Mouse (Mus musculus): ENCODE data around the gene Dnajb13. TPM values are rescaled to one million over a fixed set of nuclear protein-coding genes. Genes with fewer than 3 reads are reported as not detected.

Gene Dnajb13
- total and polyA plus RNA-seq, 2 experiments from 2014 or later = 3.4 to 7.0 TPM

GRCm38 (mm10) chr7:100468761-100469160 is 46.0 kb downstream of the Dnajb13 start:
- WGBS = 89% methylated on average over 6 of the region's 6 CpGs
- H3K27ac ChIP-seq (ENCODE audit: low read depth, low read length) = no peak overlapping the region
- ATAC-seq (no peak), DNase-seq (no peak)
- H3K4me2 ChIP-seq (ENCODE audit: low read depth) = no peak overlapping the region
- H3K4me1 ChIP-seq (ENCODE audit: insufficient read depth) = no peaks in the 10 kb centered on the region
- no peak overlapping the region for H3K9ac ChIP-seq
- H3K9me3 ChIP-seq (ENCODE audit: low read length) = no peaks in the 10 kb centered on the region
- TF ChIP-seq CTCF (IDR thresholded peaks at IDR 0.05; ENCODE audit: low read depth) = no peak
- H3K36me3 ChIP-seq (ENCODE audit: insufficient read depth) = peaks cover 15% of the 10 kb centered on the region
- H3K27me3 ChIP-seq (ENCODE audit: insufficient read depth, low read length) = no peaks in the 10 kb centered on the region
- H3K4me3 ChIP-seq (ENCODE audit: low read depth, low read length) = no peak overlapping the region

GRCm38 (mm10) chr7:100466781-100467510 is 47.8 kb downstream of the Dnajb13 start:
- no peak overlapping the region for H3K9ac ChIP-seq
- no peak overlapping the region for H3K4me2 ChIP-seq (ENCODE audit: low read depth)
- DNase-seq = no peak
- no peak for ATAC-seq
- H3K27ac ChIP-seq (ENCODE audit: low read depth, low read length) = no peak overlapping the region
- H3K4me1 ChIP-seq (ENCODE audit: insufficient read depth) = no peaks in the 10 kb centered on the region
- H3K27me3 ChIP-seq (ENCODE audit: insufficient read depth, low read length) = no peaks in the 10 kb centered on the region
- no peak for TF ChIP-seq CTCF (IDR thresholded peaks at IDR 0.05; ENCODE audit: low read depth)
- H3K4me3 ChIP-seq (ENCODE audit: low read depth, low read length) = no peak overlapping the region
- peaks cover 18% of the 10 kb centered on the region for H3K36me3 ChIP-seq (ENCODE audit: insufficient read depth)
- H3K9me3 ChIP-seq (ENCODE audit: low read length) = no peaks in the 10 kb centered on the region
- WGBS = 91% methylated on average over 11 of the region's 11 CpGs

DNA sequence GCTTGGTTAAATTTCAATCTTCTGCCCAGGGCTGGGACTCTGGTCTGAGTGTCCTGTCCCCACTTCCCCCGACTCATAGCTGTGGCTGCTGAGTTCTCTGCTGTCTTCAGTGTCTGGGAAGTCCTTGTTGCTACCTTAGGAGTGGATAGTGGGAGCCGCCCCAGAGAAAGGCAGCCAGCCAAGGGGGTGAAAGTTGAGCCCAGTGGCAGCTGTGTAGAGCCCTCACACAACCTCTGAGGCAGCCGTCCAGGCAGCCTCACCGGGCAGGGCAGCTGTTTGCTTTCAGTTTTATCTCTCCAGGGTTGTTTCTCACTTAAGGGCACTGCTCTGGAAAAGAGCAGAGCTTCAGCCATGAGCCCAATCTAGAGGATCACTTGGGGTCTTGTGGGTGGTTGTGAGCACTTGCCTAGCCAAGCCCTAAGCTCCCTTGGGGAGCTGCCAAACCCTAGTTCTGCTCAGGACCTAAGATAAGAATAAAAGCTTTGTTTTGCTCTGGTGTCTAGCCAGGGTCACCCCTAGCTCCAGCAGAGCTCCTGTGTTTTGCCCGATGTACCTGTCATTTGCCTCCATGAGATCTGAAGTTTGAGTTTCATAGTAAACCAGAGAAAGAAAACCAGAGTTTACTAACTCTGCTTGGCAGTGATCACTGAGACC is 49.0 kb downstream of the Dnajb13 start:
- DNase-seq (peak; percentile 18), ATAC-seq (peak; percentile 32; the same call in 1 of the 2 replicates)
- no peaks in the 10 kb centered on the region for H3K4me1 ChIP-seq (ENCODE audit: insufficient read depth)
- no peaks in the 10 kb centered on the region for H3K27me3 ChIP-seq (ENCODE audit: insufficient read depth, low read length)
- no peak overlapping the region for H3K9ac ChIP-seq
- no peak for TF ChIP-seq CTCF (IDR thresholded peaks at IDR 0.05; ENCODE audit: low read depth)
- WGBS = 42% methylated on average over 5 of the region's 5 CpGs
- no peak overlapping the region for H3K4me2 ChIP-seq (ENCODE audit: low read depth)
- H3K36me3 ChIP-seq (ENCODE audit: insufficient read depth) = peaks cover 19% of the 10 kb centered on the region
- no peaks in the 10 kb centered on the region for H3K9me3 ChIP-seq (ENCODE audit: low read length)
- H3K27ac ChIP-seq (ENCODE audit: low read depth, low read length) = 0 out of 2 replicates have a peak overlapping the region, but pooled peaks have one; percentile 40
- no peak overlapping the region for H3K4me3 ChIP-seq (ENCODE audit: low read depth, low read length)

- Histone ChIP-seq H3K4me2 (ENCODE audit: low read depth) (no peak overlapping the region), H3K4me1 (ENCODE audit: insufficient read depth) (no peaks in the 10 kb centered on the region), H3K27me3 (ENCODE audit: insufficient read depth, low read length) (no peaks in the 10 kb centered on the region), H3K27ac (ENCODE audit: low read depth, low read length) (no peak overlapping the region), H3K36me3 (ENCODE audit: insufficient read depth) (peaks cover 23% of the 10 kb centered on the region), H3K9ac (no peak overlapping the region), H3K9me3 (ENCODE audit: low read length) (no peaks in the 10 kb centered on the region), H3K4me3 (ENCODE audit: low read depth, low read length) (no peak overlapping the region)
- DNase-seq (no peak), ATAC-seq (no peak)
- WGBS = 79% methylated on average over 4 of the region's 4 CpGs
- no peak for TF ChIP-seq CTCF (IDR thresholded peaks at IDR 0.05; ENCODE audit: low read depth)
Observed at GRCm38 (mm10) chr7:100465248-100465647, 49.5 kb downstream of the Dnajb13 start.

GRCm38 (mm10) chr7:100464248-100464647 is 50.5 kb downstream of the Dnajb13 start:
- TF ChIP-seq CTCF (IDR thresholded peaks at IDR 0.05; ENCODE audit: low read depth) = no peak
- Histone ChIP-seq H3K27me3 (ENCODE audit: insufficient read depth, low read length) (no peaks in the 10 kb centered on the region), H3K9ac (no peak overlapping the region), H3K27ac (ENCODE audit: low read depth, low read length) (no peak overlapping the region), H3K4me3 (ENCODE audit: low read depth, low read length) (no peak overlapping the region), H3K36me3 (ENCODE audit: insufficient read depth) (peaks cover 28% of the 10 kb centered on the region), H3K9me3 (ENCODE audit: low read length) (no peaks in the 10 kb centered on the region), H3K4me1 (ENCODE audit: insufficient read depth) (no peaks in the 10 kb centered on the region), H3K4me2 (ENCODE audit: low read depth) (no peak overlapping the region)
- DNase-seq (no peak), ATAC-seq (no peak)
- whole genome bisulfite sequencing = 97% methylated on average over 7 of the region's 7 CpGs

GRCm38 (mm10) chr7:100463757-100464156 is 51.0 kb downstream of the Dnajb13 start:
- Histone ChIP-seq H3K36me3 (ENCODE audit: insufficient read depth) (peaks cover 27% of the 10 kb centered on the region), H3K27ac (ENCODE audit: low read depth, low read length) (no peak overlapping the region), H3K4me3 (ENCODE audit: low read depth, low read length) (no peak overlapping the region), H3K4me1 (ENCODE audit: insufficient read depth) (no peaks in the 10 kb centered on the region), H3K9me3 (ENCODE audit: low read length) (no peaks in the 10 kb centered on the region), H3K27me3 (ENCODE audit: insufficient read depth, low read length) (no peaks in the 10 kb centered on the region), H3K4me2 (ENCODE audit: low read depth) (no peak overlapping the region), H3K9ac (no peak overlapping the region)
- ATAC-seq (no peak), DNase-seq (no peak)
- TF ChIP-seq CTCF (IDR thresholded peaks at IDR 0.05; ENCODE audit: low read depth) = no peak
- WGBS = 92% methylated on average over 10 of the region's 10 CpGs

GRCm38 (mm10) chr7:100463194-100463593 is 51.6 kb downstream of the Dnajb13 start:
- WGBS = 87% methylated on average over 9 of the region's 9 CpGs

More at GRCm38 (mm10) chr7:100463194-100463593, 51.6 kb downstream of the Dnajb13 start:
- Histone ChIP-seq H3K9ac (no peak overlapping the region), H3K9me3 (ENCODE audit: low read length) (no peaks in the 10 kb centered on the region), H3K27ac (ENCODE audit: low read depth, low read length) (no peak overlapping the region), H3K4me1 (ENCODE audit: insufficient read depth) (no peaks in the 10 kb centered on the region), H3K27me3 (ENCODE audit: insufficient read depth, low read length) (no peaks in the 10 kb centered on the region), H3K4me3 (ENCODE audit: low read depth, low read length) (no peak overlapping the region), H3K36me3 (ENCODE audit: insufficient read depth) (peaks cover 24% of the 10 kb centered on the region), H3K4me2 (ENCODE audit: low read depth) (no peak overlapping the region)
- no peak for TF ChIP-seq CTCF (IDR thresholded peaks at IDR 0.05; ENCODE audit: low read depth)
- ATAC-seq (no peak), DNase-seq (no peak)

Measured in forebrain, postnatal 0 days (tissue).